16 mouse cellular contexts compared by ENCODE assay signal in the genomic region with DNA sequence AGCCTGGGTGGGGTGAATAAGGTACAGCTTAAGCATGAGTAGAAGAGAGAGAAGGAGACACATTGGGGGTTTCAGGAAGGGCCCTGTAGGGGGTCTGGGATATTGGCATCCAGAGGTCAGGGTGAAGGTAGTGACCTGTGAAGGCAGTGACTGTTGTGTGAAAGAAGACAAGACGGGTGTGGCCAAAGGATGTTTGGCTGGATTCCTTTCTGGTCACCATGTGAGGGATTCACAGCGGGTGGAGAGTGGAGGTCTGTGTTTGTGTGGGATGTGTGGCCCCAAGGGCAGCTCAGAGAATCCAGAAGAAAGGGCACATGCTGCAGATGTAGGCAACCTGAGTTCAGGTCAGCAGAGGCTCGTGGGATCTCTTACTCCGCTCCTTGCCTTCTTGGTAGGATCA. TPM values are rescaled to one million over a fixed set of nuclear protein-coding genes. Genes with fewer than 3 reads are reported as not detected.
"Had no signal": no experiment of that assay in that cellular context is flagged by ENCODE, and none has a peak within 500 bp of the region (broad histone marks: within the 10 kb centered on the region; RNA-seq: fewer than 3 reads in every experiment).

No protein-coding gene starts in this region.

- H3K4me1 ChIP-seq: kidney, embryonic 15.5 days; limb, embryonic 15.5 days; liver, embryonic 12.5 days; megakaryocyte, embryonic 14.5 days; midbrain, embryonic 13.5 days; neural tube, embryonic 13.5 days had no signal

- ATAC-seq: liver, embryonic 12.5 days; midbrain, embryonic 13.5 days had no signal

- H3K4me3 ChIP-seq: kidney, embryonic 15.5 days; limb, embryonic 15.5 days; liver, embryonic 12.5 days; lung, embryonic 15.5 days; megakaryocyte, embryonic 14.5 days; midbrain, embryonic 13.5 days; myocyte; neural tube, embryonic 13.5 days had no signal

- H3K9ac ChIP-seq: kidney, embryonic 15.5 days; limb, embryonic 15.5 days; liver, embryonic 12.5 days; lung, embryonic 15.5 days; midbrain, embryonic 13.5 days; neural tube, embryonic 13.5 days had no signal

- H3K27ac ChIP-seq: kidney, embryonic 15.5 days; limb, embryonic 15.5 days; liver, embryonic 12.5 days; lung, embryonic 15.5 days; macrophage; midbrain, embryonic 13.5 days; neural tube, embryonic 13.5 days had no signal

- H3K9me3 ChIP-seq: kidney, embryonic 15.5 days; limb, embryonic 15.5 days; liver, embryonic 12.5 days; lung, embryonic 15.5 days; midbrain, embryonic 13.5 days; neural tube, embryonic 13.5 days had no signal

- DNase-seq: kidney, adult 18-20 months; kidney, postnatal 36 days; layer of hippocampus, adult 9-11 months; layer of hippocampus, postnatal 36 days; lung, postnatal 14 days; right cerebral cortex, postnatal 14 days; thymus, postnatal 4 days had no signal

- H3K27me3 ChIP-seq: kidney, embryonic 15.5 days; limb, embryonic 15.5 days; liver, embryonic 12.5 days; lung, embryonic 15.5 days; megakaryocyte, embryonic 14.5 days; midbrain, embryonic 13.5 days; neural tube, embryonic 13.5 days had no signal

- H3K36me3 ChIP-seq: kidney, embryonic 15.5 days; limb, embryonic 15.5 days; liver, embryonic 12.5 days; lung, embryonic 15.5 days; midbrain, embryonic 13.5 days; neural tube, embryonic 13.5 days had no signal

- H3K4me2 ChIP-seq: kidney, embryonic 15.5 days; limb, embryonic 15.5 days; liver, embryonic 12.5 days; lung, embryonic 15.5 days; midbrain, embryonic 13.5 days; neural tube, embryonic 13.5 days had no signal

RNA-seq across cellular contexts. Expression of gene Klf12, which starts 29.6 kb away (rescaled TPM):
- polyA plus RNA-seq: macrophage had no signal
